Mouse (Mus musculus): ENCODE results near the gene Pskh1. TPM values are rescaled to one million over a fixed set of nuclear protein-coding genes. Genes with fewer than 3 reads are reported as not detected.

Gene Pskh1
- 11.8 TPM for polyA plus RNA-seq (2014; fragmentation: Illumina TruSeq; extraction: RNeasy Lipid Tissue Mini Kit (QIAGEN cat#74804); ENCODE audit: insufficient read depth, low read depth, low replicate concordance)

DNA sequence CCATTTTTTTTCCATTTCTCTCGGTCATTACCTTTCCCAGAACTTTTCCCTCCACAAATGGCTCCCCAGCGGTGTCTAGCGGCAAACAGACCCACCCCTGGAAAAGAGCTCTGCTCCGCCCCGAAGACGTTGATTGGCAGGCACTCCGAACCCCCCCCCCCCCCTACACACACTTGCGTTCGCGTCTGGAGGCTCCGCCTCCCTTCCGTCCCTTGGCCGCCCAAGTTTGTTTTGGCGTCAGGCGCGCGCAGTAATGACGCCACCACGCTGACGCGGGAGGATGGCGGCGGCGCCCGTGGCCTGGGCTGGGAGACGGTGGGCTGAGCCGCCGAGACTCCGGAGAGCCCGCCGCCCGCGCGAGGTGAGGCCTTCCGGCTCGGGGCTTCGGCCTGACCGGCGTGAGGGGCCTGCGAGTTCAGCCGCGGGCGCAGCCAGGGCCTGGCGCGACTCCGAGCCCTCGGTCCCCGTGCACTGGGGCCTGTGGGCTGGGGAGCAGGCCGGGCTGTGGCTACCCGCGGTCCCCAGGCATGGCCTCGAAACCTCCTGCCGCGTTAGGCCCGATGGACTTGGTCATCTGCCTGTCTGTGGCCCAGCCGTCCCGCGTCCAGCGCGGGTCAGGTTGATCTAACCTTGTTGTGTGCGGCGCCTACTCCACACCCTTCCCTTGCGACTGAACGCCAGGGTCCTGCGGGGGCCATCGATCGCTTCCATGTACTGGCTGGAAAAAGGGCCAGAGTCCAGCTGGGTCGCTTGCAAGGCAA lies at the start of gene Pskh1:
TSS of gene Pskh1 (plus strand) at position 262 of the 761 bp plus-strand sequence.

DNA sequence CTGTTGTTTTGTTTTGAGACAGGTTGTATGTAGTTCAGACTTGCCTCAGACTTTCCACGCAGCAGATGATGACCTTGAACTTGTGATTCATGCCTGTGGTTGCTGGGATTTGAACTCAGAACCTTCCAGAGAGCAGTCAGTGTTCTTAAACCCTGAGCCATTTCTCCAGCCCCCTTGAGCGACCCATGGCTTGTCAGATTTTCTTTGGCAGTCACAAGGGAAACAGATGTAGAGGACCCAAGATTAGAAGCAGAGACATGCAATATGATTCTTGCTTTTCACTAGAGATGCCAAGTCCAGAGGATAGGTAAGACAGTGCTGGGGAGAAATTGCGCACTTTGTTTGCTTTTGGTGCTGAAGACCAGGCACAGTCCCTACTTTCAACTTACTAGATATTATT lies 47.1 kb upstream of the Pskh1 start, which contains the start of gene Cenpt:
TSS of gene Cenpt (minus strand) at position 101 of the 400 bp plus-strand sequence.

DNA sequence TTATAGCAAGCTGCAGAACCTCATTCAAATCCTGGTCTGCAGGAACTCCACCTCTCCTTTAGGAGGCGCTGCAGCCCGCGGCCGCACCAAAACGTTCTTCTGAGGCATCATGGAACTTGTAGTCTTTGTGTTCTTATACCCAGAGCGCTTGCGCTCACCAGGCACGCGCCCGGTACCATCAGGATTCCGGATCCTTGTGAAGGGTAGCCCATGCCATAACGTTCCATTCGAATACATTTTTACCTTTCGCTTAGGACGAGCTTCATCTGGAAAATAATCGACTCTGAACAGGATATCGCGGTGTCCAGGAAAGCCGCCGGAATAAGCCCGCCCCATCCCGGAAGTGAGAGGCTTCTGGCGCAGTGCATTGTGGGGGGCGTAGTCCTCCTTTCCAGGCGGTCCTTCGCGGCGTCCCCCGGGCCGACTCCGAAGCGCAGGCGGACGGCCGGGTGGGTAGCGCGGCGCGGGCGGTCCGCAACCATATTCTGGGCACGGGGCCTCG lies 45.5 kb upstream of the Pskh1 start, which contains the start of gene Thap11:
TSS of gene Thap11 (plus strand) at position 418 of the 502 bp plus-strand sequence.

DNA sequence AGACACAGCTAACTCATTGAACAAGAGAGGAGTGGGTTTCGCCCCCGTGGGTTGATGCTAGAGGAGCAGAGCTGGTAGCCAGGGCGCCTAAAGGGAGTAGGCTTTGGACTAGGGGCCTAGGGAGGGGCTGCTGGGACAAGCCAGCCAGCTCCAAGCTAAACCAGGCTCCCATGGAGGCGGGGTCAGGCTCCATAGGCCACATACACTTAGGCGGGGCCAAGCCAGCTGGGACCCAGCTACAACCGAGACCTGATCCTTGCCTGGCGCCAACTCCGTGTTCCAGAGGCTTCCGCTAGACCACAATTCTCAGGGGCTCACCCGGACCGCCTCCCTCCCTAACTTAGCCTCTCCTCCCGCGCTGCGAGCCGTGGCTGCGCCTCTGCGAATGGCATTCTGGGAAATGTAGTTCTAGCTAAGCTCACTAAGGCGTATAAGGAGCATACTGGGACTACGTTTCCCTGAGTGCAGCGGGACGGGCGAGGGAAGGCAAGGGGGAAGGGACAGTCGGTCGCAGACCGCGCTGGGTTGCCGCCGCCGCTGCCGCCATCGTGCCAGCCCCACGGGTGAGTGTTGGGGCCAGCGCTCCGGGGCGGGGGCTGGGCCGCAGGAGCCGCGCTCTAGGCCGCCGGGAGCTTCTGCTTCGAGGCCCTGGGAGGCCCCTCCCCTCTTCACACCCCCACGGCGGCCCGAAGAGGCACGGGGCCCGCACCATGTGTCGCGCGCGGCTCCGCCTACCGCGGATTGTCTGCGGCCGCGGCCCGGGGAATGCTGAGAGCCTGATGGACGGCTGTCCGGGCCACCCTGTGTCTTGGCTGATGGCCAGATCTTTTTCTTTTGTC lies 39.9 kb upstream of the Pskh1 start, which contains the start of gene Nutf2:
TSS of gene Nutf2 (plus strand) at position 438 of the 839 bp plus-strand sequence.

DNA sequence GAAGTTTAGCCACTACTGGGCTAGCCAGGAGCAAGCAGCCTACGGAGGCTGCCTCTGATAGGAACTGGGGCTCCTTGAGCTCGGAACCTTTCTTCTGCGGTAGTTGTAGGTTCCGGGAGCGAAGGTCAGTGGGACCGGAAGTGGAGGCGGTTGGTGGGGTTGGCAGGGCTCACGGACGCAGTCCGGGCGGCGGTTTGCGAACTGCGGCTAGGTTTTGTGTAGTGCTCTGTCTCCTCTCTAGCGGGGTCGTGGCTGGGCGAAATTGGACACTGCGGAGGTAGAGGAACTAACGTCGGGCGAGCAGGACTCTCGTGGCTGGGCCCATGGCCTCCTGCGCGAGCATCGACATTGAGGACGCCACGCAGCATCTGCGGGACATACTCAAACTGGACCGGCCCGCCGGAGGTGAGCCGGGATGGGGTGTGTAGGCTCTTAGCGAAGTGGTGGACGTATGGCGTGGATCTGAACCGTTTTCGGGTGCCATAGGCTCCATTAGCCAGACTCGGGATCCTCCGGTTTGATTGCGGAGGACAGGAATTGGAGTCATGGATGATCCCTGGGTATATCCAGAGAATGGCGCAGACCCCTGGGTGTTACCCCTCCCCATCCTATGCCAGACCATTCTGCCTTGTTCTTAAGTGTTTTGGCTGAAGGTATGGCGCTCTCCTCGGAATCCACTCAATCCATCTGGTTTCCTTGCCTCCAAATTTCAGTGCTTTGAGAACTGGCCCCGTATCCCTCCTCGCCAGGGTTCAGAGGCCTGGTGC lies 19.3 kb upstream of the Pskh1 start, which contains the start of gene Edc4:
TSS of gene Edc4 (plus strand) at position 128 of the 767 bp plus-strand sequence.

DNA sequence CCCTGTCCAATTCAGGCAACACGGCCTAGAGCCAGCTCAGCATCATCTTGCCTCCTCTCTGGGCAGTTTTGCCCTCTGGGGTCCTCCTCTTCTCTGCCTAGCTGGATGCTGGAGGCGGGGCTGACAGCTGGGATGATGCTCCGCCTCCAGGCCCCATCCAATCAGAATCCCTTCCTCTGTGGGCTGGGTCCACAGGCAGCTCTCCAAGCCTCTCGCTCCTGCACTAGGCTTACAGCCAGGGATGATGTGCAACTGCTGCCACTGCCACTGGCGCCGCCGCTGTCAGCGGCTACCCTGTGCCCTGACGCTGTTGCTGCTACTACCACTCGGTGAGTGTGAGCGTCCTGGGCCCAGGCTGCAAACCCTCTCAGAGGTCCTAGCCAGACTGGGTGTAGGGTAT lies 6.9 kb upstream of the Pskh1 start, which contains the start of gene Nrn1l:
TSS of gene Nrn1l (plus strand) at position 229 of the 400 bp plus-strand sequence.

DNA sequence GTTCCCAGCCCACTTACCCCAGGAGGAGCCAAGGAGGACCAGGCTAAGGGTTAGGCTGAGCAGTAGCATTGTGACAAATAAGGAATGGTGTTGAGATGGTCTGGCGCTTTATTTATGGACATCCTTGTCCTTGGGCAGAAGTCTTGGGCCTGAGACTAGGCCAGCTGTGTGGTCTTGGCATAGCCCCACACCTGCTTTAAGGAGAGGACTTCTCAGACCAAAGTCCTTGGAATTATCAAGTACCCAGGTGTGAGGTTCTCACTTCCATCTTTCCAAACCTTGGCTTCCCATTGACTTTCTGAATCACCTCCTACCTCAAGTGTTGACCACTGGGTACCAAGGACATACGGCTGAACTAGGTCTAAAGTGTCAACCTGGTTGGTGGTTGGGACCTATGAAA lies 33.5 kb downstream of the Pskh1 start, which contains the start of gene Ctrl:
TSS of gene Ctrl (minus strand) at position 101 of the 400 bp plus-strand sequence.

DNA sequence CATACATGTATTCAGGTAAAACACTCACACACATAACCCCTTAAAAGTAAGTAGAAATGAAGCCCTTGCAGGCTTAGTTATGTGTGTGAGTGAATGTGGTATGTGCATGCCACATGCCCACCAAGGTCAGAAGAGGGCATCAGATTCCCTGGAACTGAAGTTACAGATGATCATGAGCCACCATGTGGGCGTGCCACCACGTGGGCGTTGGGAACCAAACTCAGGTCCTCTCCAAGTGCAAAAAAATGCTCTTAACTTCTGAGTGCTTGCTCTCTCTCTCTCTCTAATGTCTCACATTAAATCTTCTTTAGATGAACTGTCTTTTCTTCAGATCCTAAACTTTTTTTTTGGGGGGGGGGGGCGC lies 38.0 kb downstream of the Pskh1 start, which contains the start of gene Psmb10:
TSS of gene Psmb10 (minus strand) at position 139 of the 364 bp plus-strand sequence.

DNA sequence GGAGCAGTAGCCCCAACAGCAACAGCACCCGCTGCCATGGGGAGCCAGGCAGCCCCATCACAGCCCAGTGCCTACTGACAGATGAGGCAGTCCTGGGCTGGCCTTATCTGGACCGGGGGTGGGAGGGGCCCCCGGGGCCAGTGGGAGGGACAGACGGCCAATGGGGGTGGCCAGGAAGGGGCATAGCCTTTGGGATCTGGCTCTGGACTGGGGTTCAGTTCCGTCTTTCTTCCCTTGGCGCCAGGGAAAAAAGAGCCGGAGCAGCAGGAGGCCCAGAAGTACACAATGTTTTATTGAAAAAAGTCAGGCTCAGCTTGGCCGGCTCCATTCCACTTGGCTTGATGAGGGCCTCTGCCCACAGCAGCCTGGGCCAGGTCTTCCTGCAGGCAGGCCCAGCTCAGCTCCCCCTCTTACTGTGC lies 43.1 kb downstream of the Pskh1 start, which contains the start of gene Lcat:
TSS of gene Lcat (minus strand) at position 62 of the 419 bp plus-strand sequence.

DNA sequence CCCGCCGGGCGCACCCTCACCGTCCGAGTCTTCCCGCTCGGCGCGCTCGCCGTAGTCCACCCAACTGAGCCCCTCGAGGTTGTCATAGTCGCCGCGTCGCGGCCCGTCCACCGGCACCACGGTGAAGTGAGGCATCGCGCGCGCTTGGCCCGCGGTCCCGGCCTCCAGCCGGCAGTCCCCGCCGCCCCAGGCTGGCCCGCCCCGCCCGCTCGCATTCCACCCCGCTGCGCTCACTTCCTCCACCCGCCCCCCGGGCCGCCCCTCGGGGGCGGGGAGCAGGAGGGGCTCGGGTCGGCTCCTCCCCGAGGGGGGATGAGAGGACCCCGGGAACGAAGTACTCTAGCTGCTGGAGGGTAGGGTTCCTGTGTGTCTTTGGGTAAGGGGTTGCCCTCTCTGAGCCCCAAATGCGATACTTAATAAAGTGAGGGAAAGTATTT lies 65.7 kb downstream of the Pskh1 start, which contains the start of gene Slc12a4:
TSS of gene Slc12a4 (minus strand) at position 193 of the 437 bp plus-strand sequence.

DNA sequence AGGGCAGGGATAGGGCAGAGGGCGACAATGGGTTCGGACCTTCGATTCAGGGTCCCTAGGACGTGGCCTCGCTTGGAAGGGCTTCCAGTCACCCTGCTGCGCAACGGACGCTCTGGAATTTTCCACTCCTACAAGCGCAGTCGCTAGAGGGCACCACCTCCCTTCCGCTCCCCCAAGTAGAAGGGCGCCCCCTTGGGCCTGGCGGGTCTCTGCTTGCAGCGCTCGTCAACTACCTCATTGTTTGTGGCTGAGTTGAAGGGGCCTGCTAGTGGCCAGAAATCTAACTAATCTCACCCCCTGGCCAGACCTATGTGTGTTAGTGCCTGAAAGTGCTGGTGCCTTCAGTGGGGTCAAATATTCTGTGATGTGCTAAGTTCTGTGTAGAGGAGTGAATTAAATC lies 79.1 kb downstream of the Pskh1 start, which contains the start of gene Dpep3:
TSS of gene Dpep3 (minus strand) at position 105 of the 400 bp plus-strand sequence.

Other genes starting within 250 kb of the Pskh1 start
- gene Carmil2, start 214.2 kb upstream of the Pskh1 start, polyA plus RNA-seq (2014; fragmentation: Illumina TruSeq; extraction: RNeasy Lipid Tissue Mini Kit (QIAGEN cat#74804); ENCODE audit: insufficient read depth, low read depth, low replicate concordance): 2.7 TPM
- 22.3 TPM for gene Acd, start 199.3 kb upstream of the Pskh1 start, polyA plus RNA-seq (2014; fragmentation: Illumina TruSeq; extraction: RNeasy Lipid Tissue Mini Kit (QIAGEN cat#74804); ENCODE audit: insufficient read depth, low read depth, low replicate concordance)
- 12.1 TPM for gene Pard6a, start 199.3 kb upstream of the Pskh1 start, polyA plus RNA-seq (2014; fragmentation: Illumina TruSeq; extraction: RNeasy Lipid Tissue Mini Kit (QIAGEN cat#74804); ENCODE audit: insufficient read depth, low read depth, low replicate concordance)
- gene 4933405L10Rik, start 192.8 kb upstream of the Pskh1 start, polyA plus RNA-seq (2014; fragmentation: Illumina TruSeq; extraction: RNeasy Lipid Tissue Mini Kit (QIAGEN cat#74804); ENCODE audit: insufficient read depth, low read depth, low replicate concordance): not detected
- 4.8 TPM for gene Enkd1, start 192.2 kb upstream of the Pskh1 start, polyA plus RNA-seq (2014; fragmentation: Illumina TruSeq; extraction: RNeasy Lipid Tissue Mini Kit (QIAGEN cat#74804); ENCODE audit: insufficient read depth, low read depth, low replicate concordance)
- 9.4 TPM for gene Gfod2, start 141.8 kb upstream of the Pskh1 start, polyA plus RNA-seq (2014; fragmentation: Illumina TruSeq; extraction: RNeasy Lipid Tissue Mini Kit (QIAGEN cat#74804); ENCODE audit: insufficient read depth, low read depth, low replicate concordance)
- 7.8 TPM for gene Ranbp10, start 73.1 kb upstream of the Pskh1 start, polyA plus RNA-seq (2014; fragmentation: Illumina TruSeq; extraction: RNeasy Lipid Tissue Mini Kit (QIAGEN cat#74804); ENCODE audit: insufficient read depth, low read depth, low replicate concordance)
- gene Tsnaxip1, start 72.7 kb upstream of the Pskh1 start, polyA plus RNA-seq (2014; fragmentation: Illumina TruSeq; extraction: RNeasy Lipid Tissue Mini Kit (QIAGEN cat#74804); ENCODE audit: insufficient read depth, low read depth, low replicate concordance): 3.0 TPM
- gene Cenpt, start 47.2 kb upstream of the Pskh1 start, polyA plus RNA-seq (2014; fragmentation: Illumina TruSeq; extraction: RNeasy Lipid Tissue Mini Kit (QIAGEN cat#74804); ENCODE audit: insufficient read depth, low read depth, low replicate concordance): 8.7 TPM
- 29.0 TPM for gene Thap11, start 45.3 kb upstream of the Pskh1 start, polyA plus RNA-seq (2014; fragmentation: Illumina TruSeq; extraction: RNeasy Lipid Tissue Mini Kit (QIAGEN cat#74804); ENCODE audit: insufficient read depth, low read depth, low replicate concordance)
- 73.5 TPM for gene Nutf2, start 39.9 kb upstream of the Pskh1 start, polyA plus RNA-seq (2014; fragmentation: Illumina TruSeq; extraction: RNeasy Lipid Tissue Mini Kit (QIAGEN cat#74804); ENCODE audit: insufficient read depth, low read depth, low replicate concordance)
- gene Edc4, start 19.6 kb upstream of the Pskh1 start, polyA plus RNA-seq (2014; fragmentation: Illumina TruSeq; extraction: RNeasy Lipid Tissue Mini Kit (QIAGEN cat#74804); ENCODE audit: insufficient read depth, low read depth, low replicate concordance): 11.8 TPM
- 0.93 TPM for gene Nrn1l, start 6.9 kb upstream of the Pskh1 start, polyA plus RNA-seq (2014; fragmentation: Illumina TruSeq; extraction: RNeasy Lipid Tissue Mini Kit (QIAGEN cat#74804); ENCODE audit: insufficient read depth, low read depth, low replicate concordance)
- 0.77 TPM for gene Ctrl, start 33.4 kb downstream of the Pskh1 start, polyA plus RNA-seq (2014; fragmentation: Illumina TruSeq; extraction: RNeasy Lipid Tissue Mini Kit (QIAGEN cat#74804); ENCODE audit: insufficient read depth, low read depth, low replicate concordance)
- gene Psmb10, start 38.0 kb downstream of the Pskh1 start, polyA plus RNA-seq (2014; fragmentation: Illumina TruSeq; extraction: RNeasy Lipid Tissue Mini Kit (QIAGEN cat#74804); ENCODE audit: insufficient read depth, low read depth, low replicate concordance): 150 TPM
- gene Lcat, start 42.9 kb downstream of the Pskh1 start, polyA plus RNA-seq (2014; fragmentation: Illumina TruSeq; extraction: RNeasy Lipid Tissue Mini Kit (QIAGEN cat#74804); ENCODE audit: insufficient read depth, low read depth, low replicate concordance): 1.00 TPM
- gene Slc12a4, start 65.7 kb downstream of the Pskh1 start, polyA plus RNA-seq (2014; fragmentation: Illumina TruSeq; extraction: RNeasy Lipid Tissue Mini Kit (QIAGEN cat#74804); ENCODE audit: insufficient read depth, low read depth, low replicate concordance): 21.9 TPM
- gene Dpep3, start 79.0 kb downstream of the Pskh1 start, polyA plus RNA-seq (2014; fragmentation: Illumina TruSeq; extraction: RNeasy Lipid Tissue Mini Kit (QIAGEN cat#74804); ENCODE audit: insufficient read depth, low read depth, low replicate concordance): not detected
- gene Dus2, start 90.9 kb downstream of the Pskh1 start, polyA plus RNA-seq (2014; fragmentation: Illumina TruSeq; extraction: RNeasy Lipid Tissue Mini Kit (QIAGEN cat#74804); ENCODE audit: insufficient read depth, low read depth, low replicate concordance): 7.0 TPM
- not detected for gene Dpep2nb, start 105.5 kb downstream of the Pskh1 start, polyA plus RNA-seq (2014; fragmentation: Illumina TruSeq; extraction: RNeasy Lipid Tissue Mini Kit (QIAGEN cat#74804); ENCODE audit: insufficient read depth, low read depth, low replicate concordance)
- 4.4 TPM for gene Ddx28, start 111.4 kb downstream of the Pskh1 start, polyA plus RNA-seq (2014; fragmentation: Illumina TruSeq; extraction: RNeasy Lipid Tissue Mini Kit (QIAGEN cat#74804); ENCODE audit: insufficient read depth, low read depth, low replicate concordance)
- 10.7 TPM for gene Nfatc3, start 158.4 kb downstream of the Pskh1 start, polyA plus RNA-seq (2014; fragmentation: Illumina TruSeq; extraction: RNeasy Lipid Tissue Mini Kit (QIAGEN cat#74804); ENCODE audit: insufficient read depth, low read depth, low replicate concordance)
- gene Esrp2, start 236.5 kb downstream of the Pskh1 start, polyA plus RNA-seq (2014; fragmentation: Illumina TruSeq; extraction: RNeasy Lipid Tissue Mini Kit (QIAGEN cat#74804); ENCODE audit: insufficient read depth, low read depth, low replicate concordance): 11.1 TPM
- gene Pla2g15, start 250.0 kb downstream of the Pskh1 start, polyA plus RNA-seq (2014; fragmentation: Illumina TruSeq; extraction: RNeasy Lipid Tissue Mini Kit (QIAGEN cat#74804); ENCODE audit: insufficient read depth, low read depth, low replicate concordance): 26.8 TPM

Measured in lung, adult 10 weeks (tissue).